Mouse (Mus musculus) stomach, postnatal 0 days (tissue): ENCODE results near the gene Maf.

ENCODE experiments used
- CTCF ChIP-seq: IDR thresholded peaks from 2 replicates; pipeline ENCODE4 v1.5.1; 2016; ENCODE audit warnings: antibody characterized with exemption, low read depth, mild to moderate bottlenecking, moderate library complexity
- EP300 ChIP-seq: optimal IDR thresholded peaks from 2 replicates; pipeline ENCODE3; 2016; ENCODE audit warnings: antibody characterized with exemption

DNA sequence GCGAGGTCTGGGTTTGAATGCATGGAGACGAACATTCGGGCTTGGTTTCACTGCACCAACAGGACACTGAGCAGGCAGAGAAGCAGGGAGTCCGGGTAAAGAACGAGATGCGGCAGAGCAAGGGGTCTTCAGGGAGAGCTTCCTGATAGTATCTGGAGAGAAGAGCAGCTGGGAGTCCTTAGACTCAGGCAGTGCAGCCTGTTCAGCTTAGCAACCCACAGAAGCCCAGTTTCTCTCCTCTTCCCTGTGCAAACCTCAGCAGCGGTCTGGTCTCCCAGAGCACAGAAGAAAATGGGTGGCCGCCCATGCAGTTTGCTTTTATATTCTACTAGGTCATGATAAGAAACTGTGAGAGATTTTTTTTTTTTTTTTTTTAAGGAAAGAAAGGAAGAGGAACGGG, 20.2 kb downstream of the Maf start:
- no peak for TF ChIP-seq CTCF
- no peak for TF ChIP-seq EP300
